Mouse (Mus musculus): ENCODE results near the gene Rhbdf2. TPM values are rescaled to one million over a fixed set of nuclear protein-coding genes. Genes with fewer than 3 reads are reported as not detected.
"Not testable (repeated sequence)": the region's sequence is repeated elsewhere in the genome, so short reads cannot be mapped to it uniquely, and the experiment has no call there.

Gene Rhbdf2
- total RNA-seq, 2 experiments from 2014 or later: 5.9 to 9.0 TPM

GRCm38 (mm10) chr11:116624131-116624832 is 2.5 kb downstream of the Rhbdf2 start:
- intact Hi-C loops (cut with DNase I; ENCODE audit: low total_unique reads): loop anchor here (10.0 kb wide), 1 partner anchor 69 kb away; no protein-coding TSS in a partner anchor
- peak; percentile 76 for DNase-seq

- DNase-seq: no peak
- intact Hi-C loops (cut with DNase I; ENCODE audit: low total_unique reads): loop anchor here (10.0 kb wide), 1 partner anchor 69 kb away; no protein-coding TSS in a partner anchor
Measured at GRCm38 (mm10) chr11:116623281-116624124, 3.3 kb downstream of the Rhbdf2 start.

GRCm38 (mm10) chr11:116621258-116621704 is 5.5 kb downstream of the Rhbdf2 start:
- DNase-seq: peak; percentile 86
- intact Hi-C loops (cut with DNase I; ENCODE audit: low total_unique reads): loop anchor here (10.0 kb wide), 1 partner anchor 66 kb away; no protein-coding TSS in a partner anchor

- peak; percentile 52 for DNase-seq
- intact Hi-C loops (cut with DNase I; ENCODE audit: low total_unique reads): loop anchor here (10.0 kb wide), 1 partner anchor 66 kb away; no protein-coding TSS in a partner anchor
Measured at GRCm38 (mm10) chr11:116620559-116621253, 6.1 kb downstream of the Rhbdf2 start.

GRCm38 (mm10) chr11:116620073-116620472 is 6.7 kb downstream of the Rhbdf2 start:
- DNase-seq: no peak
- intact Hi-C loops (cut with DNase I; ENCODE audit: low total_unique reads): loop anchor here (10.0 kb wide), 1 partner anchor 65 kb away; no protein-coding TSS in a partner anchor

GRCm38 (mm10) chr11:116619561-116619960 is 7.3 kb downstream of the Rhbdf2 start:
- no peak for DNase-seq
- intact Hi-C loops (cut with DNase I; ENCODE audit: low total_unique reads): no loop called here

GRCm38 (mm10) chr11:116619156-116619555 is 7.7 kb downstream of the Rhbdf2 start:
- intact Hi-C loops (cut with DNase I; ENCODE audit: low total_unique reads): no loop called here
- no peak for DNase-seq

GRCm38 (mm10) chr11:116618666-116619065 is 8.2 kb downstream of the Rhbdf2 start:
- DNase-seq: no peak
- intact Hi-C loops (cut with DNase I; ENCODE audit: low total_unique reads): no loop called here

- DNase-seq: no peak
- intact Hi-C loops (cut with DNase I; ENCODE audit: low total_unique reads): no loop called here
Measured at GRCm38 (mm10) chr11:116617641-116618040, 9.2 kb downstream of the Rhbdf2 start.

GRCm38 (mm10) chr11:116616438-116617118 is 10.2 kb downstream of the Rhbdf2 start:
- no peak for DNase-seq
- intact Hi-C loops (cut with DNase I; ENCODE audit: low total_unique reads): no loop called here

- intact Hi-C loops (cut with DNase I; ENCODE audit: low total_unique reads): no loop called here
- DNase-seq: peak; percentile 39
Measured at GRCm38 (mm10) chr11:116615735-116616437, 10.9 kb downstream of the Rhbdf2 start.

- intact Hi-C loops (cut with DNase I; ENCODE audit: low total_unique reads): no loop called here
- no peak for DNase-seq
Measured at GRCm38 (mm10) chr11:116613234-116613633, 13.6 kb downstream of the Rhbdf2 start.

- intact Hi-C loops (cut with DNase I; ENCODE audit: low total_unique reads): no loop called here
- no peak for DNase-seq
Measured at GRCm38 (mm10) chr11:116612554-116612953, 14.3 kb downstream of the Rhbdf2 start.

GRCm38 (mm10) chr11:116611883-116612282 is 14.9 kb downstream of the Rhbdf2 start:
- DNase-seq: no peak
- intact Hi-C loops (cut with DNase I; ENCODE audit: low total_unique reads): no loop called here

- DNase-seq; intact Hi-C loops (cut with DNase I; ENCODE audit: low total_unique reads): not testable (repeated sequence)
Measured at GRCm38 (mm10) chr11:116611168-116611567, 15.7 kb downstream of the Rhbdf2 start.

GRCm38 (mm10) chr11:116609965-116610630 is 16.7 kb downstream of the Rhbdf2 start:
- intact Hi-C loops (cut with DNase I; ENCODE audit: low total_unique reads): no loop called here
- DNase-seq: no peak

GRCm38 (mm10) chr11:116607717-116608116 is 19.1 kb downstream of the Rhbdf2 start:
- intact Hi-C loops (cut with DNase I; ENCODE audit: low total_unique reads): no loop called here

GRCm38 (mm10) chr11:116604097-116604496 is 22.7 kb downstream of the Rhbdf2 start:
- intact Hi-C loops (cut with DNase I; ENCODE audit: low total_unique reads): no loop called here
- DNase-seq: no peak

More at GRCm38 (mm10) chr11:116607717-116608116, 19.1 kb downstream of the Rhbdf2 start:
- DNase-seq: no peak

Data from gastrocnemius, postnatal 14 days (tissue).